Mouse (Mus musculus): Measurements from ENCODE around the gene Noa1. TPM values are rescaled to one million over a fixed set of nuclear protein-coding genes. Genes with fewer than 3 reads are reported as not detected.

Gene Noa1
- polyA plus RNA-seq (2017; shearing (Covaris generic)) = 1 to 10 TPM; 5.0 to 8.3 TPM

GRCm38 (mm10) chr5:77309924-77310772, at the start of gene Noa1, which contains the start of gene Polr2b:
Gene Noa1 (minus strand): TSS chr5:77310084.
Gene Polr2b (plus strand): TSS chr5:77310147.
- ATAC-seq = peak; percentile 90

- no peak for ATAC-seq
Observed at GRCm38 (mm10) chr5:77358347-77358746, 48.5 kb upstream of the Noa1 start.

GRCm38 (mm10) chr5:77357405-77358149, 47.7 kb upstream of the Noa1 start:
- ATAC-seq = peak; percentile 50

- no peak for ATAC-seq
Observed at GRCm38 (mm10) chr5:77355307-77356265, 45.7 kb upstream of the Noa1 start.

- ATAC-seq = peak; percentile 69
Observed at GRCm38 (mm10) chr5:77354361-77354787, 44.5 kb upstream of the Noa1 start.

GRCm38 (mm10) chr5:77351691-77352090, 41.8 kb upstream of the Noa1 start:
- no peak for ATAC-seq

GRCm38 (mm10) chr5:77349971-77350658, 40.2 kb upstream of the Noa1 start:
- ATAC-seq = no peak

- ATAC-seq = no peak
Observed at GRCm38 (mm10) chr5:77348901-77349300, 39.0 kb upstream of the Noa1 start.

- ATAC-seq = no peak
Observed at GRCm38 (mm10) chr5:77340033-77340432, 30.1 kb upstream of the Noa1 start.

- ATAC-seq = peak; percentile 36
Observed at GRCm38 (mm10) chr5:77330154-77330553, 20.3 kb upstream of the Noa1 start.

- no peak for ATAC-seq
Observed at GRCm38 (mm10) chr5:77324936-77325335, 15.1 kb upstream of the Noa1 start.

- ATAC-seq = no peak
Observed at GRCm38 (mm10) chr5:77314986-77315385, 5.1 kb upstream of the Noa1 start.

- no peak for ATAC-seq
Observed at GRCm38 (mm10) chr5:77314206-77314605, 4.3 kb upstream of the Noa1 start.

GRCm38 (mm10) chr5:77309051-77309906, 605 bp downstream of the Noa1 start:
- peak; percentile 43 for ATAC-seq

- ATAC-seq = no peak
Observed at GRCm38 (mm10) chr5:77307821-77308553, 1.9 kb downstream of the Noa1 start.

- no peak for ATAC-seq
Observed at GRCm38 (mm10) chr5:77301296-77301903, 8.5 kb downstream of the Noa1 start.

- ATAC-seq = no peak
Observed at GRCm38 (mm10) chr5:77299486-77299885, 10.4 kb downstream of the Noa1 start.

GRCm38 (mm10) chr5:77292803-77293522, 16.9 kb downstream of the Noa1 start:
- no peak for ATAC-seq

- no peak for ATAC-seq
Observed at GRCm38 (mm10) chr5:77290606-77291005, 19.3 kb downstream of the Noa1 start.

Data from activated CD4-positive, CD25-positive, alpha-beta regulatory T cell, adult 4 months (primary cell).